Mouse (Mus musculus) kidney, embryonic 16.5 days (tissue): ENCODE measurements around the gene Olfr784. TPM values are rescaled to one million over a fixed set of nuclear protein-coding genes. Genes with fewer than 3 reads are reported as not detected.

Experiments
- polyA plus RNA-seq: library from polyadenylated mRNA; unstranded; fragments of >200 nt; fragmentation: Nextera tagmentation; extraction: Ambion mirVana; gene quantifications from 2 replicates; pipeline ENCODE4 v1.2.1, GENCODE M21; 2015

Gene Olfr784
- polyA plus RNA-seq, 1 experiment from 2014 or later = 0.06 TPM

Other genes with a start within 250 kb of the Olfr784 start
- gene Olfr770, start 245.1 kb upstream of the Olfr784 start, polyA plus RNA-seq = not detected in 2 replicates
- gene Olfr771, start 219.3 kb upstream of the Olfr784 start, polyA plus RNA-seq = not detected in 2 replicates
- not detected in 2 replicates for gene Olfr772, start 206.2 kb upstream of the Olfr784 start, polyA plus RNA-seq
- not detected in 2 replicates for gene Olfr773, start 196.7 kb upstream of the Olfr784 start, polyA plus RNA-seq
- gene Olfr774, start 147.9 kb upstream of the Olfr784 start, polyA plus RNA-seq = not detected in 2 replicates
- gene Olfr775, start 135.7 kb upstream of the Olfr784 start, polyA plus RNA-seq = not detected in 2 replicates
- not detected in 2 replicates for gene Olfr776, start 125.0 kb upstream of the Olfr784 start, polyA plus RNA-seq
- gene Olfr777, start 112.6 kb upstream of the Olfr784 start, polyA plus RNA-seq = not detected in 2 replicates
- gene Olfr780, start 66.0 kb upstream of the Olfr784 start, polyA plus RNA-seq = not detected in 2 replicates
- gene Olfr781, start 55.2 kb upstream of the Olfr784 start, polyA plus RNA-seq = not detected in 2 replicates
- not detected in 2 replicates for gene Olfr782, start 35.2 kb upstream of the Olfr784 start, polyA plus RNA-seq
- gene Olfr785, start 21.3 kb downstream of the Olfr784 start, polyA plus RNA-seq = not detected in 2 replicates
- not detected in 2 replicates for gene Olfr786, start 43.2 kb downstream of the Olfr784 start, polyA plus RNA-seq
- not detected in 2 replicates for gene Olfr787, start 77.8 kb downstream of the Olfr784 start, polyA plus RNA-seq
- not detected in 2 replicates for gene Olfr788, start 86.9 kb downstream of the Olfr784 start, polyA plus RNA-seq
- gene Olfr789, start 100.7 kb downstream of the Olfr784 start, polyA plus RNA-seq = not detected in 2 replicates
- gene Olfr790, start 114.4 kb downstream of the Olfr784 start, polyA plus RNA-seq = not detected in 2 replicates
- not detected in 2 replicates for gene Olfr791, start 137.7 kb downstream of the Olfr784 start, polyA plus RNA-seq
- not detected in 2 replicates for gene Olfr792, start 155.1 kb downstream of the Olfr784 start, polyA plus RNA-seq
- gene Olfr794, start 183.6 kb downstream of the Olfr784 start, polyA plus RNA-seq = not detected in 2 replicates
- not detected in 2 replicates for gene Olfr796, start 228.5 kb downstream of the Olfr784 start, polyA plus RNA-seq
- gene Olfr798, start 243.9 kb downstream of the Olfr784 start, polyA plus RNA-seq = not detected in 2 replicates